ENCODE assay signal across 8 mouse cellular contexts in the genomic region with DNA sequence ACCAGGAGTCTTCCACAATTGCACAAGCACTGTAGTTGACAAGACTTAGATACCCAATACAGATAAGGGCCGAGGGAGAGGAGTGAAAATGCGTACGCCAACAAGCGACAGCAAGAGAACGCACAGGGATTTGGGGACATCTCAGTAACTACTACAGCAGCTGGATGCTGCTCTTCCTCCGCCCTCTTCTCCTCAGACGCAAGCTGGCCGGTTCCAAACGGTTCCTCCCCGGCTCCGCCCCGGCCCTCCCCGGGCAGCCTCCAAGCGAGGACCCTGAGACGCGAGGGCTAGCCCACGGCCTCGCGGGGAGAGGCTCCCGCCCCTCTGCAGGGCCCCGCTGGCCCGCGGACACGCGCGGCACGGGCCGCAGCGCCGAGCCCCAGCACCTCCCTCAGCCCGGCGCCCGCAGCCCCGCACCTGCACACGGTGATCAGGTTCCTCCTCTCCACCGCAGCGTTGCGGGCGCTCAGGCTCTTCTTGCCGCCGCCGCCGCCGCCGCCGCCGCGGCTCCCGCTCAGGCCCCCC. TPM values are rescaled to one million over a fixed set of nuclear protein-coding genes. Genes with fewer than 3 reads are reported as not detected.
DNase-seq lines count a peak whose midpoint lies in the region; TF ChIP-seq lines count a peak whose summit lies in the region.

No protein-coding gene starts in this region.

- H3K27ac ChIP-seq in gastrocnemius, adult 2 months = peak overlapping the region; percentile 65

- intact Hi-C loops in gastrocnemius, adult 2 months (cut with DNase I) = no loop called here

- peak; percentile 78 to 89 for DNase-seq in adrenal gland, adult (ENCODE audit: inconsistent age in 2 of 2, low spot score in 1 of 2)
- peak; percentile 32 to 55 for DNase-seq in cerebellum, postnatal 4 days (ENCODE audit: low spot score in 2 of 2)
- peak; percentile 34 for DNase-seq in gastrocnemius, adult 2 months
- peak; percentile 74 for DNase-seq in induced T-regulatory cell, adult 2 months (ENCODE audit: low read depth)
- peak; percentile 60 to 74 for DNase-seq in left cerebral cortex, adult 18-20 months (ENCODE audit: low spot score in 2 of 2)
- peak; percentile 10 for DNase-seq in lung, postnatal 25 days (ENCODE audit: low spot score)
- peak; percentile 46 for DNase-seq in ovary, postnatal 36 days (ENCODE audit: low spot score)
- peak; percentile 5 for DNase-seq in urinary bladder, postnatal 14 days (ENCODE audit: low spot score)

- peak overlapping the region; percentile 88 for H3K4me3 ChIP-seq in gastrocnemius, adult 2 months

- TF ChIP-seq CTCF in gastrocnemius, adult 2 months (IDR thresholded peaks at IDR 0.05) = no peak

RNA-seq across cellular contexts. Expression of a gene that starts 0.6 kb away (rescaled TPM):
- total RNA-seq in gastrocnemius, adult 2 months (2021) = under 1 TPM; 0.05 to 0.17 TPM
- 10 to 100 TPM; 32.2 to 34.4 TPM for total RNA-seq in left cerebral cortex, adult 18-20 months (2021)

RNA-seq across cellular contexts. Expression of a gene that starts 37.7 kb away (rescaled TPM):
- total RNA-seq in gastrocnemius, adult 2 months (2021) = 1 to 10 TPM; 3.9 to 4.4 TPM
- 10 to 100 TPM; 15.3 to 19.5 TPM for total RNA-seq in left cerebral cortex, adult 18-20 months (2021)

Comparison
In these comparisons a context has a peak if more than half of its experiments do, and no peak if none do; other contexts are left out.
1. Peak in every context shown above with its lines: DNase-seq, H3K4me3 ChIP-seq and H3K27ac ChIP-seq.
2. DNase-seq: peak in every context shown above with its lines; median percentile 84 in adrenal gland, adult; 74 in induced T-regulatory cell, adult 2 months; 67 in left cerebral cortex, adult 18-20 months; 46 in ovary, postnatal 36 days; 44 in cerebellum, postnatal 4 days; 34 in gastrocnemius, adult 2 months; 10 in lung, postnatal 25 days; 5 in urinary bladder, postnatal 14 days.
3. RNA of a gene that starts 0.6 kb away (total RNA-seq): 32.2 to 34.4 TPM in left cerebral cortex, adult 18-20 months; 0.05 to 0.17 TPM in gastrocnemius, adult 2 months; every median in the first group is over 10 times any median in the second.